Mouse (Mus musculus) kidney, adult 8-10 months (tissue): Measurements from ENCODE around the gene Galnt15.

Experiments used
- DNase-seq, 2 experiments: peaks; one replicate each; pipeline ENCODE4 v3.0.0; 2022

The Galnt15 gene

DNA sequence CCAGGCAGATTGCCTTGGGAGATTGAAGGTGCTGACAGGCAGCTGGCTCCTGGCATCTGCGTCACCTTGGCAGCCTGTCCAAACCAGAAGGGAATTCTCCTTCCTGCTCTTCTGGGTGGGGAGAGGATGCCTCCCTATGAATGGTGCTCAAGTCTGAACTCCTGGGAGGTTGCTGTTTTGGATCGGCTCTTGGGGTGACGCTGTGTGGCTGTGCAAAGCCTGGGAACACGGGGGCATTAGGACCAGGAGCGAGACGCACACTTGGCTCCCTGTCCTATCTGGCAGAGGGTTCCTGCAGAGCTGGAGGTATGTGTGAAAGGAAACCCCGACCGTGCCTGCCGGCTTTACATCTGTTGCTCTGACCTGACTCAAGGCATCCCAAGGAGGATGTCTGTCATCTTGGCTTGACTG is at the start of gene Galnt15:
Galnt15 (plus strand) TSS at position 309 of the 411 bp plus-strand sequence.
- peak; percentile 34 to 38 for DNase-seq

DNA sequence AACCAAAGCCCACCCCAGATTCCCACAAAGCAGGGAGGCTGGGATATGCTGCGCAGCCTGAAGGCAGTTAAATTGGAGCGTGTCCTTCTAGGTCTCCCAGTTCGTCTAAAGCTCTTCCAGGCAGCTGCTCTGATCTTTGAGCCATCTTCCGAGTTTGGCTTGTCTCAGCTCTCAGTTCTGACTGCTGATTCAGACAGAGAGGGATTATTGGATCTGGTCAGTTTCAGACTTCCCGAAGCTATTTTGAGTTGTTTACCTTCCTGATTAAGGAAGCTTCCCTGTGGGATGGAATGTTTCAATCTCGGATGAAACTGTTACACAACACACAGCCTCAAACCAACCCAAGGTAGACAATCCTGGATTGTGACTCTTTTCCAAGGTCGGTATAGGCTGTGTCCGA is 34.8 kb upstream of the Galnt15 start:
- DNase-seq = no peak

DNA sequence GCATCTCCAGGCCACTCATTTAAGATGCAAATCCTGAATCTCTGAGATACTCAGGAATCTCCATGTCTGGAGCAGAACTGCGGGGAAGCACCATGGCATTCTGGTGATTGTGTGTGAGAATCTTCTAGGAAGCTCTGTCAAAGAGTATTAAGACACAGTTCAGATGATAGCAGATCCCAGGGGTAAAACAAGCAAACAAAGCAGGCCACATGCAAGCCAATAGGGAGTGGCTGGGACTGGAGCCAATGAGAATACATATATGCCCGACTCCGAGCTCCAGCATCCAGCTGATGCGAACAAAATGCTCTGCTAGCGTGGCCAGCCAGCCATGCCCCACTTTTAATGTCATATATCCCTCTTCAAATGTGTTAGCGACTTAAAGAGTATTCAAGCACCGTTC is 27.8 kb upstream of the Galnt15 start:
- no peak for DNase-seq

DNA sequence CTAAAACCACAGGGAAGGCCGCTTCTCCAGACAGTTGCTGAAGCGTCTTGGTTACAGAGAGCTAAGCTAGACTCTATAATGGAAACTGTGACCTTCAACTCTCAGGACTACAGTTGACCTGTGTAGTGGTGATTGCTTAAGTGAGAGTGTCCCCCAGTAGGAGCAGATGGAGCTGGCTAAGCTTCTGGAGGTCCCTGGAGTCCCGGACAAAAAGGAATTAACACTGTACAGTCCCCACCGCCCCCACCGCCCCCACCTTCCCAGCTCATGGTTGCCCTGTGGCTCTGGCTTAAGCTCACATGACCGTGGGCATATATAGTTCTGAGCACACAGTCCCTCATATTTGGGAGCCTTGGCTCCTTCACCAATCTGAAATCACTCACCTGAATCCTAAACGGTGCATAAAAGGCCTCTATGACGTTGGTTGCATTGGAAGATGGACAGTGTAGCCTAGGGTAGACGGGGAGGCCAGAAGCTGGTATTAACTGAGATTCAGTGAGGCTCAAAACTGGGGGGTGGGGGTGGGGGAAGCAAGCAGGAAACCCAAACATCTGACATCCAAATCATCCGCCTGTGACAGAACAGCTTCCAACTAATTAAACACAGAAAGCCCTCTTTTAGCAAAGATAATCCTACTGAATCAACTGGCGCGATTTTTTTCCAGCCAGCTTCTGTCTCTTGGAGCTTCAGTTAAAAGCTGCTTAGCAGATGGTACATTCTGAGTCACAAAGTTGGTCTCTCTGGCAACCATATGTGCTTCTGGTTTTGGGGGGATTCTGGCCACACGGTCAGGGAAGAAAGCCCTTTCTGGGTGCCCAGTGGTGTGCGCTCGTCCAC is 26.1 kb upstream of the Galnt15 start:
- DNase-seq = no peak

DNA sequence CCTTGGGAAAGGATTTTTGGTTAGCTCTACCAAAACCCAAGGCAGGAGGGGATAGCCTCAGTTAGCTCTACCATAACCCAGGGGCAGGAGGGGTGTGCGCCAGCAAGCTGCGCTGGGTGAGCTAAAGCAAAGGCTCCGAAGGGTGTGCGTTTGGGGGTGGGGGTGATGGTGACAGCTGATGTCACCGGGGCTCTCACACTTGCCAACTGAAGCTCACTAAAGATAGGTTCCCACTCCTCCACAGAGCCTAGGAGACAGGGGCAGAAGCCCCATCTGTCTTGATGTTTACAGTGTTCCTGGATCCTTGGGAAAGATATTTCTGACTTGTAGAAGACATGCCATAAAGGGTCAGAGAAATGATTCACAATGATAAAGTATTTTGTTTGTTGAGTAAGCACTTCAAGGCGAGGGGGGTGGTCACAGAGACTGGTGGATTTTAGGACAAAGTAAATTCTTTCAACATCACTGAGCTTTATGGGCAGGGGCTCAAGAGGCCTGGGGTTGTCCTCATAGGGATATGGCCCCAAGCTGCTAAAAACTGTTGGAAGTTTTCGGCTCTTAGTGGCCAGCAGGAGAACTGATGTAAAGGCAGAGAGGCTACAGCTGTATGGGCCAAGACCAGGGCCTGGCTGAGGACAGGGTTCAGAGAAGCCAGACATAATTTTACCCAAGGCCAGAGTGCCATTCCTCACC is 24.7 kb upstream of the Galnt15 start:
- no peak for DNase-seq

DNA sequence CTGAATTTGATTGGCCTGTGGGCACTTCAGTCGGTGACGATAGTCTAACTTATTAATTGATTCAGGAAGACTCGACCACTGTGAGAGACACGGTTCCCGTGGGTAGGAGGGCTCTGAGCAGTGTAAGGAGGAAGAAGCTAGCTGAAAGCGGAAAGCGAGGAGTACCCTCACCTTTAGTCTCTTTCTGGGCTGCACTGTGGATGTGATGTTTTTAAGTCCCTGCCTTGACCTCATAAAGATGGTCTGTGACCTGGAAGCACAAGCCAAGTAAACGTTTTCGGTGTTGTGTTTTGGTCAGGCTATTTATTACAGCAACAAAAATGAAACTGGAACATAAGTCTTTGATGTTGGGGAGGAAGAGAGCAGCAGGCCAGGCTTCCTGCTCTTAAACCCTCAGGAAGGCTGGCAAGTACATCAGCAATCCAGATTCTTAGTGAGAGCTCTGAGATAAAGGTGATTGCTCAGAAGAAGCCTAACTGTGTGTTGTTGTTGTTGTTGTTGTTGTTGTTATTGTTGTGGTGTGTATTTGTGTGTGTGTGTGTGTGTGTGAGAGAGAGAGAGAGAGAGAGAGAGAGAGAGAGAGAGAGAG is 23.0 kb upstream of the Galnt15 start:
- peak; percentile 15 to 40 for DNase-seq

DNA sequence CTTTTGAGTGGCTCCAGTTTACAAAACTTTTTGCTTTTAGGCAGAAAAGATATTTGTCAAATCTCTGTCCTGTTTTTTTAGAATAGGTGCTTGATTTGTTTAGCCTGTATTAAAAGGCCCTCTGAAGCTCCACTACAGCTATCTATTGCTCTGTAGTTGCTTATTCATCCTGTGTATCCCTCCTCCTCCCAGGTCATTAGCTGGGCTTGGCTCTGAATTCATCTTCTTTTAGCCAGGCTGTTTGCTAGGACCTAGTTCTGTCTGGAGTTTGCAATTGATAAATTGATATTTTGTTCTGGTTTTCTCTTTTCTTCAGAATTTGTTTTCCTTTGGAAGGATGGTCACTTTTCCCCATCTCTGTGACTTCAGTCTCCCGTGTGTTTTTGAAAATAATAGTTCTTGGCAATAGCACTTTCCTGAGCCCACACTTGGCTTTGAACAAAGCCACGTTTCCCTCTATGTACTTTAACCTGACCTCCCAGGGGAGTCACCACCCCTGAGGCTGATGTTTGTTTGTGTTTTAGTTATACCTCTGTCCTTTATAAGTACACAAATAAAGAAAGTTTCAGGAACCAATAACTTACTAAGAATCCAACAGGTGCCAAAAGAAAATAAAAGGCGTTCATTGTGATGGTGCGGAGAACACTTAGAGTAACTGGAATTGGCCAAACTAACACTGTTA is 21.0 kb upstream of the Galnt15 start:
- peak in 1 of 2 experiments; percentile 17 for DNase-seq

DNA sequence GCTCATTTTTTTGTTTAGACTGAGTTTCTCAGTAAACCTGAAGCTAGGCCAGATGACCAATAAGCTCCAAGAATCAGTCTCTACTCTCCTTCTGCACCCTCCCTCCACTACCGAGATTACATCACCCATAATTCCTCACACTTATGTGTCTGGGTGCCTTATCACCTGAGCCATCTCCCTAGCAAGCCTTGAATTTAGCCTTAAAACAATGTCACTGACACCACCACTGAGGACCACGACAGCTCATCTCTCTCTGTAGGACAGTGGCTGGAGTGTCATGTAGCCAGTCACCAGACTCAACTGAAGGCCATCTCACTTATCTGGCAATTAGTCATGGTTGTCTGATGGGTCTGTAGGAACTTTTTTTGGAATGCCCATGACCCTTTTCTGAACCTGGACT is 19.1 kb upstream of the Galnt15 start:
- no peak for DNase-seq

DNA sequence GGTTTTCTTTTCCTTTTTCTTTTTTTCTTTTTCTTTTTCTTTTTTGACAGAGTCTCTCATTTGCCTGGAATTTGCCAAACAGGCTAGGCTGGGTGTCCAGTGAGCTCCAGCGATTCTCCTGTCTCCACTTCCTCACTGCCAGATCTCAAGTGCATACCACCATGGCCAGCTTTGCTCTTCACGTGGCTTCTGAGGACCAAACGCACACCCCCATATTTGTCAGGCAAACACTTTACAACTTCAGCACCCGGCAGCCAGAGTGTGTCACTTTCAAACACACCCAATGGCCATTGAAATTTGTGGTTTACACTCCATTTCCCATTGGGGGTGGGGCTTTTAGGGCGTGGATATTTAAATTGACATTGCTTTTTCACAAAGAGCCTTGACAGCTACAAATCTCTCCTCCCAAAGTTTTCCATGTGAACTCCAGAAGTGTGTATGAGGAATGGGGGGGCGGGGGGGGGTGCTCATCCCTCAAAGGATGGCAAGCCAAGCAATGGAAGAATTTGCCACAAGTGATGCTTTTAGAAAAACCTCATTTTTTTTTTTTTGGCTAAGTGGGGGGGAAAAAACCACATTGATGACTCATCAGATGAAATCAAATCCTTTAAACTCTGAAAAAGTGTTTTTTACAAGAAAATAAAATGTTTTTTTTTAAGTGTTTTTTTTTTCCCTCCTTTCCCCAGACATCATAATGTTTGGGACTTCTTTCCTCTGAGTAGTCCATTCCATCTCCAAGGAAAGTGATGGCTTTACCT is 17.1 kb upstream of the Galnt15 start:
- DNase-seq = no peak

DNA sequence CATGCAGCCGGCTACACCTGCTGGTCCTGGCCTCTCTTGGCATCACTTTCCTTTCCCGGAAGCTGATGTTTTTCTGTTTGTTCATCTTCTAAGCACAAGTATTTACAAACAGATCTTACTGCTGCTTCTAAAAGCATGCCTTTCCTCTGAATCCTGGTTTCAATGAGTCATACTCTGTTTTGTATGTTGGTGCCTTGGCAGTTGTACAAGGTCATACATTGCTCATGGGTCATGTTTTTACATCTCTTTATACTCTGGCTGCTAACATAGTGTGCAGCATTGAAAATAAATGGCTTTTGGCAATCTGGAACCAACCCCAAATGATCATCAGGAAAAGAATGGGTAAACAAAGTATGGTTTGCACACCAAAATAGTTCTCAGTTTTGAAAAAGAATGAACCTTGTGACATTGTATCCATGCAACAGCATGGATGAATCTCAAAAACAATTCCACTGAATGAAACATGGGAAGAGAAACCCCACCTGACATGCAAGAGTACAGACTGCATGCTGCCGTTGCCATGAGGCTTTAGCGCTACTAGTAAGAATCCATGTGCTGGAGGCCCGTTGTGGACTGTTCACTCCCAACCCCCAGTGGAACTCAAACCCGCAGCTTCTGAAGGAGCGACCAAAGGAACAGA is 13.5 kb upstream of the Galnt15 start:
- peak in 1 of 2 experiments; percentile 17 for DNase-seq

DNA sequence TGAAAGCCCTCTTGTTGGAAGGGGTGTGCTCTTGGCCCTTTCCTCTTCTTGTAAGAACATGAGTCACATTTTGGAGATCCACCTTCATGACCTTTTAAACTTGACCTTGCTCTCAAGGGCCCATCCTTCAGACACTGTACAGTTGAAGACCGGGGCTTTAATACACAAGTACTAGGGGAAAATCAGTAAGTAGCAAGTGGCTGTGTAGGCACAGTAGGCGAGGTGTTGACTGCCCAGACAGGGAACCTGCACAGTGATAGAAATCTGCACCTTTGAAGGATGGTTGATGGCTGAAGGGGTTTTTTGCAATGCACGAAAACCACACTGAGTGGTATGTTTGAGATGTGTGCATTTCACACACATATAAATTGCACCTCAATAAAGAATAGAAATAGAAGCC is 12.3 kb upstream of the Galnt15 start:
- DNase-seq = no peak

DNA sequence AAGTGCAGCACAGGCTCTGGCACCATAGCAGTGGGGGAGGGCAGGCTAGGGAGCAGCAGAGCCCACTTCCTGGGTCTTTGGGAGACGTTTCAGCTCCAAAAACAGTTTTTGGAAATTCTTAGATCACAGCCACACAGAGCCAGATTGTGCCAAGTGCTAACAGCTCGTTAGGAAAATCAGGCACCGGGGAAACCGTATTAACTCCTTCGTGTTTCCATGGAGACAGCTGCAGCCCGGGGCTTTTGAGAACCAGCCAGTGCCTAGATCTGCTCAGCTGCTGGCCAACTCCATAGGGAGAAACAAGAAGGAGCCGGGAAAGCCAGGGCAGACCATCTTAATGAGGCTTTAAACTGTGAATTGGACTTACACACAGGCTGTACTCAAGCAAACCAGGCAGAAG is 11.9 kb upstream of the Galnt15 start:
- peak; percentile 39 to 41 for DNase-seq

DNA sequence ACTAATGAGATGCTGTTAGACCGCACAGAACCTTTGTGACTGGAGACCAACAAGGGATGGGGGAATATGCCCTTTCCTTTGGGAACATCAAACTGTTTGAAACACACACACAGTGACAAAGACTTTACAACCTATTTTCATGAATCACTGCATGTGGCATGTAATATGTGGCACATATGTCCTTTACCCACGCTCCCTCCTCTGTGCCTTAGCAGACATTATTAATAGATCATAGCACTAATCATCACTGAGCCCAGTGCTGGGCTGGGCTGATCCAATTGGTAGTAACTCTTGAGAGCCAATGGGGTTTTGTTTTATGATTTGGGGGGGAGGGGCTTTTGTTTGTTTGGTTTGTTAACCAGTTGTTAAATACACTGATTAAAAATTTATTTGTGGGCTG is 11.3 kb upstream of the Galnt15 start:
- no peak for DNase-seq

DNA sequence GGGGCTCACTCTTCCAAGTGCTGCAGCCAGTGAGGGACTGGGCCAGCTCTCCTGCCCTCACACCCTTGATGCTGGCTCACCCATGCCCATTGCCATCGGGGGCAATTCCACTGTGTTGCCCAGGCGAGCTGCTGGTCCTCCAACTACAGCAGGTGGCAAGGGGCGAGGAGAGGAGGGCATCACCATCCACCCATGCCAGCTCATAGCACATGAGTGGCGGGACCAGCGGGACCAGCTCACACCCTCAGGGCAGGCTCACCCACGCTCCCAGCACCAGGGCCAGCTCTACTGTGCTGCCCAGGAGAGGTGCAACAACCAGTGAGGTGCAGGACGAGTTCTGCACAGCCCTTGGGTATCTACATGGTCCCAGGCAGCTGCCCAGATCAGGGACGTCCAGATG is 9.7 kb upstream of the Galnt15 start:
- DNase-seq = no peak

DNA sequence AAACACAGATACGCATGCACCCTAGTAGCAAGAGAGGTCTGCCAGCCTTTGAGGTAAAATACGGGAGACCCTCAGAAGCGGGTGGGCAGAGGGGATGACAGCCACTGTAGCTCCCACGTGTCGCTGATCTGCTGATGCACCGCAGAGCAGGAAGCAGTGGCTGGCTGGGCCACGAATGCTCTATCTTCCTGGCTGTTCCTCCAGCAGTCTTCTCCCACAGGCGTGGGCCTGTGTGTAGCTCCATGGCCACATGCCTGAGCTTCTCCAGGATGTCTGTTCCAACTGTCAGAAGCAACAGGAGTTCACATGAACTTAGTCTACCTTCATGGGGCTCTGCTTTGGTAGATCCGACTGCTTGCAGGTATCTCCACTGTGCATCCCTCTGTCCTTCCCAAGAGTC is 6.8 kb upstream of the Galnt15 start:
- DNase-seq = no peak

DNA sequence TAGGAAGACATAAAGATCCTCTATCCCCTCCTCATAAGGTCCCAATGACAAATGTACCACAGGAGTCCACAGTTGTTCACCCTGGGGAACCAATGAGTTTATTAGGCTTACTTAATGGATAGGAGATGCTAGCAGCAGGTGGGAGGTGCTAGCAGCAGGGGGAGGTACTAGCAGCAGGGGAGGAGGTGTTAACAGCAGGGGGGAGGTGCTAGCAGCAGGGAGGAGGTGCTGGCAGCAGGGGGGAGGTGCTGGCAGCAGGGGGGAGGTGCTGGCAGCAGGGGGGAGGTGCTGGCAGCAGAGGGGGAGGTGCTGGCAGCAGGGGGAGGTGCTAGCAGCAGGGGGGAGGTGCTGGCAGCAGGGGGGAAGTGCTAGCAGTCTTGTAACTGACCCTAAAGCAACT is 6.3 kb upstream of the Galnt15 start:
- DNase-seq = no peak

DNA sequence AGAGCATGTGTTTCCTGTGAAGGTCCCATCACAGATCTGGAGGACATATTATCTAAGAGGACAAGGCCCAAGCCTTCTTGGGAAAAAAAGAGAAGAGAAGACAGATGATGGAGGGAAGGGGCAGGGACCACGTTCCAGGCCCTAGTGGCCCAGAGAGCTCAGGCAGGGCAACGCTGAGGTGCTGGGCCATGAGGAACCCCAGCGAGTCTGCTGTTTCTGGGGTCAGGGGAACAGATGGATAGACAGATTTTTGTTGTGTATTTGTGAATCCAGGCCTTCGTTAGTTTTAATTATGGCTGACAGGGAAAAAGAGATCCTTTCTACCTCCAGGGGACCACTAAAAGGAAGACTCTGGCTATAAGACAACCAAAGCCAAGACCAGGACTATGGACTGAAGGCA is 4.9 kb upstream of the Galnt15 start:
- no peak for DNase-seq

DNA sequence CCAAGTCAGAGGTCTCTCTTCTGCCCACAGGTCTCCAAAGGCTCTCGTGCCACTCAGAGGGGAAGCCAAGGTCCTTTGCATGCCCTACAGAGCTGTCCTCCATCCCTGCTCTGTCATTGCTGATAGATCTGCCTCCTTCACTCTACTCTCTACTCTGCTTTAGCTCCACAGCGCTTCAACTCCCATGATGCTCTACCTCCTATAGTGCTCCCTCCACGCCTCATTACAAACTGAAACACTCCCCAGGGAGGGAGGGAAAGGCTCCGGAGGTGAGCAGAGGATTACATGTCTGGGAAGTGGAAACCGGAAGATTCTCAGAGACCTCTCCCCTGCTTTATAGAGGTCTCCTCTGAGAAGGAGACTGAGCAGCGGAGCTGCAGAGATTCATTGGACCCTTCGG is 1.6 kb upstream of the Galnt15 start:
- DNase-seq = no peak

DNA sequence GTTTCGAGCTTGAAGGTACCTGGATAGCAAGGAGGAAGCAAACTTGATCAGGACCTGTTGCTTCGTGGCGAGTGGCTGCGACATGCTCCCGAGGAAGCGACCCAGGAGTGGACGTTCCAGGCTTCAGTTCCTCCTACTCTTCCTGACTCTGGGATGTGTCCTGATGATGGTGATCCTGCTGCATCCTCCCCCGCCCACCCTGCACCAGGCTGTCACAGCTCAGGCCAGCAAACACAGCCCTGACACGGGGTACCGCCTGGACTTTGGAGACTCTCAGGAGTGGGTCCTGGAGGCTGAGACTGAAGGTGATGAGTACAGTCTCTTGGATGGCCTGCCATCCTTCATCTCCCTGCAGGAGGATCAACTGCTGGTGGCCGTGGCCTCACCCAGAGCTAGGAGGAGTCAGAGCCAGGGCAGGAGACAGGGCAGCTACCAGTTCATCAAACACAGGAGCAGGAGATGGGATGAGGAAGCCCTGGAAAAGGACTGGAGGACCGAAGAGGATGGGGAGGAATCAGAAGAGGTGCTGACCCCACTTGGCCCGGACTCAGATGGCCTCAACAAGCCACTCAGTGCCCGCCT is 713 bp downstream of the Galnt15 start:
- peak in 1 of 2 experiments; percentile 16 for DNase-seq

DNA sequence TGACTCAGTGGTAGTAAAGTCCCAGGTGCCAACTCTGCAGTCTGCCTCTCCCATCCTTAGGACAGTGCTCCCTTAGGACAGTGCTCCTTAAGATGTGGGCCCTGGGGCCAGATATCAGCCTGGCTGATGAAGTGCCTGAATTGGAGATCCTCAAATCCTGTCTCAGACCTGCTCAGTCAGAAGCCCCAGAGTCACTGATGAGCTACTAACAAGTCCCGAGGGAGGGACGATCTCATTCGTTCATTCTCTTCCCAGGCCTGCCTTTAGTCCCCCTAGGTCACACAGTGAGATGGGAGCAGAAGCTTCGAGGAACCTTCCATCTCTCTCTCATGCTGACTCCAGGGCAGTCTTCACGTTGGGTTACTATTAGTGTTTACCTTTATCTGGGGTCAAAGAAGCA is 1.3 kb downstream of the Galnt15 start:
- no peak for DNase-seq

DNA sequence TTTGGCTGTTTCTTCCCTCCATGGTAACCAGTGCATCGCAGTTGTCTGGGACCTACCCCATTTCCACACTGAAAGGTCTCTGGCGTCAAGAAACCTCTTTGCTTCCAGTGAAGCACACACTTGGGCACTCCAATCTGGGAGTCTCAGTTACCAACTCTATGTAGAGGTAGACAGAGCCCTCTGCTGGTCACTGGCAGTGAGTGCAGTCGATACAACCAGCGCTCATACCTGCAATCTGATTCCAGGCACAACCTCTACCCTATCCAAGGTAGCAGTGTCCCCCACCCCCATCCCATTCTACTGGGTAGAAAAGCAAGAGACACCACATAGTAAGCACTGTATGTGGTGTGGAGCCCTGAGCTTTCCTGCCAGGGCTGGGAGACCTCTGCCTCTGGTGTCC is 3.7 kb downstream of the Galnt15 start:
- DNase-seq = peak; percentile 28 to 72

DNA sequence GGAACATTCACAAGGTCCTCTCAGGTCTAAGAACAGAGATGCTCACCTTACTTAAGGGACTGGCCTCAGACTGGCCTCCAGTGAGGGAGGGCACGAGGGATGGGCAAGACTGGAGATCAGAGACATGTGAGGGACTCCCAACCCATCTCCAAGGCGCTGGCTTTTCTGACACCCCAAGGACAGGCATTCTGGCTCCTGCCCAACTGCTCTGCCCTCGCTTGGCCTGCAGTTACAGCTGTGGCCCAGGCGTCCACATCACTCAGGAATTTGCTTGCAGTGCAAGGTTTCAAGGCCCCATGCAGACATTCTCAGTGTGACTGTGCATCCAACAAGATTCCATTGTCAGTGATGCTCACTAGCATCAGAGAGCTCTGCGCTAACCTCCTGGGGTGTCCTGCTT is 7.7 kb downstream of the Galnt15 start:
- DNase-seq = no peak
